In the genomic region with DNA sequence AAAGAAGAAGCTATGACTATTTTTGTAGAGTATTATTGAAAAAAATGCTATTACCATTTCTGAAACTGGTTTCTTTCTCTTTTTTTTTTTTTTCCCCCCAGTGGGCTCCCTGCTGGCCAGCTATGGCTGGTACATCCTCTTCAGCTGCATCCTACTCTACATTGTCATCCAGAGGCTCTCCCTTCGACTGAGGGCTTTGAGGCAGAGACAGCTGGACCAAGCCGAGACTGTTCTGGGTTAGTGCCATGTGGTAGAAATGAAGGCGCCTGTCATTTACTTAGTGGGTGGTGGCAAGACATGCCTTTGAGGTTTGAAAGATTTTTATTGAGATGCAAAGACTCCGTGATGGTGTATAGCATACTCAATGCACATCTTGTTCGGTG, we compare ENCODE assay signal across 8 mouse cellular contexts. TPM values are rescaled to one million over a fixed set of nuclear protein-coding genes. Genes with fewer than 3 reads are reported as not detected.
DNase-seq lines count a peak whose midpoint lies in the region; ATAC-seq and TF ChIP-seq lines count a peak whose summit lies in the region.

No protein-coding gene starts in this region.

- H3K9ac ChIP-seq in forebrain, postnatal 0 days, result peak overlapping the region; percentile 53
- peak overlapping the region; percentile 67 for H3K9ac ChIP-seq in lung, postnatal 0 days (replicated peaks; ENCODE audit: low read depth)

- DNase-seq in kidney, adult 2 months, result no peak
- DNase-seq in kidney, postnatal 14 days, result no peak
- peak; percentile 37 for DNase-seq in MN1 (ENCODE audit: low spot score)
- DNase-seq in forebrain, postnatal 0 days, result no peak
- DNase-seq in lung, postnatal 0 days (ENCODE audit: low spot score), result peak; percentile 43
- no peak for DNase-seq in spleen, adult 18-20 months
- no peak for DNase-seq in ovary, postnatal 14 days (ENCODE audit: low spot score)

- no peak for TF ChIP-seq POLR2A in kidney, adult 2 months (IDR thresholded peaks at IDR 0.05; ENCODE audit: low read depth, low read length)

- ATAC-seq in forebrain, postnatal 0 days, result no peak
- ATAC-seq in lung, postnatal 0 days, result no peak
- no peak for ATAC-seq in frontal cortex, adult (ENCODE audit: low TSS enrichment)

- peak overlapping the region; percentile 63 for H3K4me3 ChIP-seq in kidney, adult 2 months (ENCODE audit: insufficient read depth, low read depth, low read length)
- peak overlapping the region; percentile 53 for H3K4me3 ChIP-seq in forebrain, postnatal 0 days (ENCODE audit: low read depth, low read length)
- peak overlapping the region; percentile 68 for H3K4me3 ChIP-seq in lung, postnatal 0 days (ENCODE audit: low read depth, low read length)

- H3K36me3 ChIP-seq in kidney, adult 2 months (ENCODE audit: control insufficient read depth, insufficient read depth, low read length), result no peaks in the 10 kb centered on the region; the same call in 1 of the 2 replicates
- peaks cover 34% of the 10 kb centered on the region for H3K36me3 ChIP-seq in forebrain, postnatal 0 days (ENCODE audit: insufficient read depth)
- H3K36me3 ChIP-seq in lung, postnatal 0 days (ENCODE audit: insufficient read depth, low read length), result peaks cover 25% of the 10 kb centered on the region

- no peak for TF ChIP-seq EP300 in lung, postnatal 0 days (IDR thresholded peaks at IDR 0.05)

- no peaks in the 10 kb centered on the region for H3K9me3 ChIP-seq in forebrain, postnatal 0 days (ENCODE audit: low read length)
- no peaks in the 10 kb centered on the region for H3K9me3 ChIP-seq in lung, postnatal 0 days (ENCODE audit: low read length)

- no peak overlapping the region for H3K27ac ChIP-seq in kidney, adult 2 months (ENCODE audit: insufficient read depth, low read depth, low read length)
- 0 out of 2 replicates have a peak overlapping the region, but pooled peaks have one; percentile 62 for H3K27ac ChIP-seq in forebrain, postnatal 0 days (ENCODE audit: low read depth, low read length)
- peak overlapping the region; percentile 82 for H3K27ac ChIP-seq in lung, postnatal 0 days (ENCODE audit: low read length)

- no peaks in the 10 kb centered on the region for H3K27me3 ChIP-seq in kidney, adult 2 months (replicated peaks; ENCODE audit: control insufficient read depth, insufficient read depth, low read length)
- H3K27me3 ChIP-seq in forebrain, postnatal 0 days (ENCODE audit: insufficient read depth, low read length), result no peaks in the 10 kb centered on the region
- H3K27me3 ChIP-seq in lung, postnatal 0 days (replicated peaks; ENCODE audit: insufficient read depth, low read length), result no peaks in the 10 kb centered on the region

- 36% methylated on average over 5 of the region's 5 CpGs for WGBS in kidney, adult 2 months
- WGBS in forebrain, postnatal 0 days, result 37% methylated on average over 5 of the region's 5 CpGs
- 33% methylated on average over 5 of the region's 5 CpGs for whole genome bisulfite sequencing in lung, postnatal 0 days

- H3K4me1 ChIP-seq in kidney, adult 2 months (ENCODE audit: control insufficient read depth, insufficient read depth, low read length), result no peaks in the 10 kb centered on the region; the same call in 1 of the 2 replicates
- peaks cover 4% of the 10 kb centered on the region; the same call in 1 of the 2 replicates for H3K4me1 ChIP-seq in forebrain, postnatal 0 days (ENCODE audit: insufficient read depth)
- peaks cover 7% of the 10 kb centered on the region for H3K4me1 ChIP-seq in lung, postnatal 0 days (ENCODE audit: insufficient read depth, low read depth, low read length)

- peak overlapping the region; percentile 57 for H3K4me2 ChIP-seq in forebrain, postnatal 0 days (ENCODE audit: low read depth)
- peak overlapping the region; percentile 88 for H3K4me2 ChIP-seq in lung, postnatal 0 days (replicated peaks; ENCODE audit: low read depth, low read length)

- no peak for TF ChIP-seq CTCF in kidney, adult 2 months (conservative IDR thresholded peaks at IDR 0.05; ENCODE audit: insufficient read depth, insufficient read length, low read depth, low read length)
- TF ChIP-seq CTCF in forebrain, postnatal 0 days (IDR thresholded peaks at IDR 0.05; ENCODE audit: low read depth), result peak; percentile 8; the same call in 1 of the 2 replicates
- TF ChIP-seq CTCF in lung, postnatal 0 days (IDR thresholded peaks at IDR 0.05), result peak; percentile 40

RNA-seq across cellular contexts. Expression of gene Selenos, which starts 0.8 kb away (rescaled TPM):
- 77.2 and 84.6 TPM in 2 replicates for polyA plus RNA-seq in kidney, adult 2 months (2012; rRNA removed)
- 49.7 and 52.2 TPM in 2 replicates for total RNA-seq in forebrain, postnatal 0 days (2014; rRNA removed)
- polyA plus RNA-seq in forebrain, postnatal 0 days (2015; fragmentation: Nextera tagmentation; extraction: Ambion mirVana), result 110 and 117 TPM in 2 replicates
- 164 and 167 TPM in 2 replicates for polyA plus RNA-seq in lung, postnatal 0 days (2015; fragmentation: Nextera tagmentation; extraction: Ambion mirVana)

RNA-seq across cellular contexts. Expression of gene Snrpa1, which starts 21.4 kb away (rescaled TPM):
- polyA plus RNA-seq in kidney, adult 2 months (2012; rRNA removed), result 7.6 and 10.9 TPM in 2 replicates
- total RNA-seq in forebrain, postnatal 0 days (2014; rRNA removed), result 45.6 and 55.8 TPM in 2 replicates
- polyA plus RNA-seq in forebrain, postnatal 0 days (2015; fragmentation: Nextera tagmentation; extraction: Ambion mirVana), result 135 TPM in 2 replicates
- polyA plus RNA-seq in lung, postnatal 0 days (2015; fragmentation: Nextera tagmentation; extraction: Ambion mirVana), result 58.0 and 59.1 TPM in 2 replicates

RNA-seq across cellular contexts. Expression of gene Chsy1, which starts 29.1 kb away (rescaled TPM):
- polyA plus RNA-seq in kidney, adult 2 months (2012; rRNA removed), result 5.4 and 6.4 TPM in 2 replicates
- total RNA-seq in forebrain, postnatal 0 days (2014; rRNA removed), result 39.8 and 49.9 TPM in 2 replicates
- polyA plus RNA-seq in forebrain, postnatal 0 days (2015; fragmentation: Nextera tagmentation; extraction: Ambion mirVana), result 8.7 TPM in 2 replicates
- 22.5 and 23.7 TPM in 2 replicates for polyA plus RNA-seq in lung, postnatal 0 days (2015; fragmentation: Nextera tagmentation; extraction: Ambion mirVana)

RNA-seq across cellular contexts. Expression of gene Gm45213, which starts 36.8 kb away (rescaled TPM):
- not detected in 2 replicates for polyA plus RNA-seq in kidney, adult 2 months (2012; rRNA removed)
- not detected in 2 replicates for total RNA-seq in forebrain, postnatal 0 days (2014; rRNA removed)
- not detected in 2 replicates for polyA plus RNA-seq in forebrain, postnatal 0 days (2015; fragmentation: Nextera tagmentation; extraction: Ambion mirVana)
- polyA plus RNA-seq in lung, postnatal 0 days (2015; fragmentation: Nextera tagmentation; extraction: Ambion mirVana), result not detected in 2 replicates

Comparison
In these comparisons a context has a peak if more than half of its experiments do, and no peak if none do; other contexts are left out.
1. DNase-seq: peak in MN1 (single experiment) and lung, postnatal 0 days (single experiment); none in kidney, adult 2 months (single experiment), kidney, postnatal 14 days (single experiment), forebrain, postnatal 0 days (single experiment), spleen, adult 18-20 months (0 of 2) and ovary, postnatal 14 days (single experiment).
2. Peak in every context shown above with its lines, with median percentiles within 50 percentile points of each other: H3K4me3 ChIP-seq.